Mouse (Mus musculus): ENCODE measurements at regions not wholly inside any gene's neighbourhood (a gene's known extent, or its start where the extent isn't known, plus 50 kb on each side); places are given as distances from the start of the nearest gene placed in this dataset.

- H3K27ac ChIP-seq = no peak overlapping the region
- no peaks in the 10 kb centered on the region for H3K4me1 ChIP-seq (ENCODE audit: insufficient read depth, low read length)
- no peaks in the 10 kb centered on the region for H3K36me3 ChIP-seq (ENCODE audit: insufficient read depth, low read length)
- 67% methylated on average over 2 of the region's 2 CpGs for WGBS
- no peak overlapping the region for H3K9ac ChIP-seq (replicated peaks; ENCODE audit: low read length)
- no peaks in the 10 kb centered on the region for H3K27me3 ChIP-seq (ENCODE audit: insufficient read depth, low read length)
- H3K4me3 ChIP-seq (ENCODE audit: low read length) = no peak overlapping the region
- TF ChIP-seq CTCF (IDR thresholded peaks at IDR 0.05; ENCODE audit: low read depth) = no peak
- H3K9me3 ChIP-seq (ENCODE audit: low read length) = no peaks in the 10 kb centered on the region
- ATAC-seq (no peak), DNase-seq (ENCODE audit: low spot score) (no peak)
- no peak overlapping the region for H3K4me2 ChIP-seq (ENCODE audit: low read depth, low read length)
These were observed 2318.4 kb downstream of the Poteg start for GRCm38 (mm10) chr8:29765831-29766230.

DNA sequence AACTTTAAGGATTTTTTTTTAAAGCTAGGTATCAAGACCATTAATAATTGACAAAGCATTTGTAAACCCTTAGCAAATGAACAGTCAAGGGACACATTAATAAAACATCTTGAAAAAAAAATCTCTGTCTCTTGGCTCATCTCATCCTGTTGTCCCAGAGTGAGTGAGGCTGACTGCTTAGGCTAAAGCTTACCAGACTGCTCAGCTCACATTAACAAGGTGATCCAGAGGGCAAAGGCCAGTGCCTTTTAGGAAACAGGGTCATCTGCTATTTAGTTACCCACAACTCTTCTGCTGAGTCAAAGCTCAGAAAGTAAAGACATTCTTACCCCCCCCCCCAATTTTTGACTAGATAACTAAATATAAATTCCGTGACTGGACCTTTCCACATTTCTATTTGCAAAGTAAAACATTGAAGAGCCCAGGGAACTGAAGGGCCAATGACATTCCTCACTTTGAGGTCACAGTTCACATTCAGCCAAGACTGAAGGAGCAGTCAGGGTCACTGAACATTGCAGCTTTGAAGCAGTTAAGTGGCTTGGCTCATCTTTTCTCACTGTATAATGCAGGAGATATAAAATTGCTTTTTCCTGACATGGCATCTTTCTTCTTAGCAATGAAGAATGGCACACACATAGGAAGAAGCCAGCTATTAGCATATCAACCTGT, 2318.9 kb downstream of the Poteg start:
- H3K36me3 ChIP-seq (ENCODE audit: insufficient read depth, low read length) = no peaks in the 10 kb centered on the region
- no peaks in the 10 kb centered on the region for H3K27me3 ChIP-seq (ENCODE audit: insufficient read depth, low read length)
- no peak for DNase-seq (ENCODE audit: low spot score)
- no peaks in the 10 kb centered on the region for H3K4me1 ChIP-seq (ENCODE audit: insufficient read depth, low read length)
- H3K4me3 ChIP-seq (ENCODE audit: low read length) = no peak overlapping the region
- ATAC-seq = no peak
- no peak overlapping the region for H3K27ac ChIP-seq
- 69% methylated on average over 1 of the region's 1 CpGs for WGBS
- H3K9me3 ChIP-seq (ENCODE audit: low read length) = no peaks in the 10 kb centered on the region
- H3K9ac ChIP-seq (replicated peaks; ENCODE audit: low read length) = no peak overlapping the region
- no peak for TF ChIP-seq CTCF (IDR thresholded peaks at IDR 0.05; ENCODE audit: low read depth)
- H3K4me2 ChIP-seq (ENCODE audit: low read depth, low read length) = no peak overlapping the region

DNA sequence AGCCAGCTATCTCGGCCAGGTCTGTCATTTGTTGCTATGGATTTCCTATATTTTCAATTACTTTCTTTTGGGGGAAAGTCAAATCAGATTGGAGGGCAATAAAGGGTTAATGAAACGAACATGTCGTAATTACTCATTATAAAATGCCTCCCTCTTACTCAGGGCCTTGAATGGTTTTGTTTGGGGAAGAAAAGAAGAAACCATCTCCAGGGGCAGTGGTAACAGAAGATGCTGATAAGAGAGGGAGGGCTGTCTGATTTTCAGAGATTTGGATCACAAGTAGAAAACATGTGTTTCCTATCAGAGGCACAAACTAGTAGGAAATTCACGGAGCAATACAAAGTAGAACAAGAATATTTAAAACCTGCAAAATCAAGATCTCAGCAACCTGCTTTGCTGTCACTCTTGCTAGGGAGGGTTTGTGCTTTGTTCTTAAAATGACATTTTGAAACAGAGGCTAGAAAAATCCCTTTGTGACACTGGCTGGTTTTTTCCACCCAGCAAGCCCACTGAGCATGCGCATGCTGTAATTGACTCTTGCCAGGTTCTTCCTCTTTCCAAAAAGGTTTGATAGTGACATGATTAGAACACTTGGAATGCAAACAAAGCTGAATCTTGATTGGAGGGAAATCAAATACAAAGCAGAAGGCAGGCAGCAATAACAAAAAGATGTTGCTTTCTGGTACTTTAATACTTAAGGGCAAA, 2329.8 kb downstream of the Poteg start:
- Histone ChIP-seq H3K4me3 (ENCODE audit: low read length) (no peak overlapping the region), H3K4me2 (ENCODE audit: low read depth, low read length) (no peak overlapping the region), H3K4me1 (ENCODE audit: insufficient read depth, low read length) (no peaks in the 10 kb centered on the region), H3K9me3 (ENCODE audit: low read length) (no peaks in the 10 kb centered on the region), H3K27ac (no peak overlapping the region), H3K36me3 (ENCODE audit: insufficient read depth, low read length) (no peaks in the 10 kb centered on the region), H3K9ac (replicated peaks; ENCODE audit: low read length) (no peak overlapping the region), H3K27me3 (ENCODE audit: insufficient read depth, low read length) (no peaks in the 10 kb centered on the region)
- peak; percentile 30 for DNase-seq (ENCODE audit: low spot score)
- no peak for ATAC-seq
- WGBS = 70% methylated on average over 5 of the region's 5 CpGs
- no peak for TF ChIP-seq CTCF (IDR thresholded peaks at IDR 0.05; ENCODE audit: low read depth)

DNA sequence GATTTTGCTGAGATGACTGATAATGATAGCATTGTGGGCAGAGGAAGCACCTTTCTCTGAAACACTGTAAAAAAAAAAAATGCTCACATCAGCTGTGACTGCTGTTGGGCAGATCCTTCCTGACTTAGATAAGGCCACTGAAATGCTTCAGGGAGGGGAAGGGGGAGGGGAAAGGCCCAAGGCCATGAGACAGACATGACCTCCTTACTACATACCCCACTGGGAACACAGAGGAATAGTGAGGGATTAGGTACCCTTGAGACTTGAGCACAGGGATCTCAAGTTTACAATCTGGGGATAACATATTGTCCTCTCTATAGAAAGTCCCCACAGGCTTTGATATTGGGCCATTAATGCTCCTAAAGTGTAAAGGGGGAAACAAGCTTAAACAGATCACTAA, 2341.7 kb downstream of the Poteg start:
- Histone ChIP-seq H3K27me3 (ENCODE audit: insufficient read depth, low read length) (no peaks in the 10 kb centered on the region), H3K36me3 (ENCODE audit: insufficient read depth, low read length) (no peaks in the 10 kb centered on the region), H3K9ac (replicated peaks; ENCODE audit: low read length) (no peak overlapping the region), H3K27ac (no peak overlapping the region), H3K4me3 (ENCODE audit: low read length) (no peak overlapping the region), H3K4me2 (ENCODE audit: low read depth, low read length) (no peak overlapping the region), H3K4me1 (ENCODE audit: insufficient read depth, low read length) (no peaks in the 10 kb centered on the region), H3K9me3 (ENCODE audit: low read length) (no peaks in the 10 kb centered on the region)
- ATAC-seq (no peak), DNase-seq (ENCODE audit: low spot score) (no peak)
- TF ChIP-seq CTCF (IDR thresholded peaks at IDR 0.05; ENCODE audit: low read depth) = no peak

DNA sequence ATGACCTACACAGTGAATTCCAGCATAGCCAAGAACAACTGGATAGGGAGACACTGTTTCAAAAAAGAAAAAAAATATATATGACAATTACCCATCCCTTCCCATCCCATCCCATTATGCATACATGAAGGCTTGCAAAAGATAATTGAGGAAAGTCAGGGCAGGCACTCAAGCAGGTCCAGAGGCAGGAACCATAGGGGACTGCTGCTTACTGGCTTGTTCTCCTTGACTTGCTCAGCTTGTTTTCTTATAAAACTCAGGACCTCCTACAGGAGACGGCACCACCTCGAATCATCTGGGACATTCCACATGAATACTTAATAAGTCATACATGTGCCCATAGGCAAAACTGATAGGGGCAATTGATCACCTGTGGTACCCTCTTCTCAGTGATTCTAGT, 2342.6 kb downstream of the Poteg start:
- Histone ChIP-seq H3K27me3 (ENCODE audit: insufficient read depth, low read length) (no peaks in the 10 kb centered on the region), H3K9ac (replicated peaks; ENCODE audit: low read length) (no peak overlapping the region), H3K4me1 (ENCODE audit: insufficient read depth, low read length) (no peaks in the 10 kb centered on the region), H3K27ac (no peak overlapping the region), H3K9me3 (ENCODE audit: low read length) (no peaks in the 10 kb centered on the region), H3K4me2 (ENCODE audit: low read depth, low read length) (no peak overlapping the region), H3K4me3 (ENCODE audit: low read length) (no peak overlapping the region), H3K36me3 (ENCODE audit: insufficient read depth, low read length) (no peaks in the 10 kb centered on the region)
- TF ChIP-seq CTCF (IDR thresholded peaks at IDR 0.05; ENCODE audit: low read depth) = no peak
- no peak for ATAC-seq
- 89% methylated on average over 2 of the region's 2 CpGs for WGBS
- DNase-seq (ENCODE audit: low spot score) = peak; percentile 10

DNA sequence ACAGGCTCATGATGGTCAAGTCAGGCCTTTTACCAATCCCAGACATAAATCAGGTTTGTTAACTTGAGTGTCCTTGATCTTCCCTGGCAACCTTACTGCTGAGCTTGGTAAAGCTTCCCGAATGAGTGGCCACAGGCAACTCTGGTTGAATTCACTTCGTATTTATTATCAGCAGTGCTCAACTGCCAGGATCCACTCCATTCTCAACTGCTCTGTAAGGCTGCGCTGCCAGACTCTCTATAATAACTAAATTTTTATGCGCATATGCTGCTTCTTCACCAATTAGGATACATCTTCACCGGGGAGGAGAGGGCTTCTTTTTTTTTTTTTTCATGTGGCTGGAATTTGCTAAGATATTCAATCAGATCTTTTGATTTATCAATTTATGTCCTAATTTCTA, 2359.8 kb downstream of the Poteg start:
- DNase-seq (ENCODE audit: low spot score) = peak; percentile 15

DNA sequence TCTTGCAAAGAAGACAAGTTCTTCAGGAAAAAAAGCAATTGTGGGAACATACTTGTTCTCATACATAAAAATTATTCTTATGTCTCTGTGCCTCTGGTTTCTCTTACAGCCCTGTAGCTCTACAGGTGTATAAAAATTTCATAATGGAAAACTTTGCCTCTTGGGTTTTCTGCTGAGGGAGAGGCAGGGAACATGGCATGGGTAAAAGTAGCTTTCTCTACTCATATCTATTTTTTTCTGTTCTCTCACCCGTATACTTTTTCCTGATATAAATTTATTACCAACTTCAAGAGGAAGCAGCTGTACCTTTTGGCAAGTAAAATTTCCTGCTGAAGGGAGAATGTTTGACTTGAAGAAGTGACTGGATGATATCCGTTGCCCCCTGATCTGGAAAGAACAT, 2388.6 kb downstream of the Poteg start:
- no peak overlapping the region for H3K4me3 ChIP-seq (ENCODE audit: low read length)
- ATAC-seq (no peak), DNase-seq (ENCODE audit: low spot score) (no peak)
- H3K4me2 ChIP-seq (ENCODE audit: low read depth, low read length) = no peak overlapping the region
- WGBS = 79% methylated on average over 2 of the region's 2 CpGs
- TF ChIP-seq CTCF (IDR thresholded peaks at IDR 0.05; ENCODE audit: low read depth) = no peak
- no peaks in the 10 kb centered on the region for H3K27me3 ChIP-seq (ENCODE audit: insufficient read depth, low read length)
- no peak overlapping the region for H3K27ac ChIP-seq
- no peaks in the 10 kb centered on the region for H3K9me3 ChIP-seq (ENCODE audit: low read length)
- no peaks in the 10 kb centered on the region for H3K4me1 ChIP-seq (ENCODE audit: insufficient read depth, low read length)
- H3K36me3 ChIP-seq (ENCODE audit: insufficient read depth, low read length) = no peaks in the 10 kb centered on the region
- H3K9ac ChIP-seq (replicated peaks; ENCODE audit: low read length) = no peak overlapping the region

More for the DNA sequence above, 2359.8 kb downstream of the Poteg start:
- ATAC-seq = no peak
- Histone ChIP-seq H3K4me2 (ENCODE audit: low read depth, low read length) (no peak overlapping the region), H3K4me3 (ENCODE audit: low read length) (no peak overlapping the region), H3K4me1 (ENCODE audit: insufficient read depth, low read length) (no peaks in the 10 kb centered on the region), H3K27ac (no peak overlapping the region), H3K36me3 (ENCODE audit: insufficient read depth, low read length) (no peaks in the 10 kb centered on the region), H3K9me3 (ENCODE audit: low read length) (no peaks in the 10 kb centered on the region), H3K9ac (replicated peaks; ENCODE audit: low read length) (no peak overlapping the region), H3K27me3 (ENCODE audit: insufficient read depth, low read length) (no peaks in the 10 kb centered on the region)
- TF ChIP-seq CTCF (IDR thresholded peaks at IDR 0.05; ENCODE audit: low read depth) = no peak
- 68% methylated on average over 5 of the region's 5 CpGs for WGBS
